In the genomic region with DNA sequence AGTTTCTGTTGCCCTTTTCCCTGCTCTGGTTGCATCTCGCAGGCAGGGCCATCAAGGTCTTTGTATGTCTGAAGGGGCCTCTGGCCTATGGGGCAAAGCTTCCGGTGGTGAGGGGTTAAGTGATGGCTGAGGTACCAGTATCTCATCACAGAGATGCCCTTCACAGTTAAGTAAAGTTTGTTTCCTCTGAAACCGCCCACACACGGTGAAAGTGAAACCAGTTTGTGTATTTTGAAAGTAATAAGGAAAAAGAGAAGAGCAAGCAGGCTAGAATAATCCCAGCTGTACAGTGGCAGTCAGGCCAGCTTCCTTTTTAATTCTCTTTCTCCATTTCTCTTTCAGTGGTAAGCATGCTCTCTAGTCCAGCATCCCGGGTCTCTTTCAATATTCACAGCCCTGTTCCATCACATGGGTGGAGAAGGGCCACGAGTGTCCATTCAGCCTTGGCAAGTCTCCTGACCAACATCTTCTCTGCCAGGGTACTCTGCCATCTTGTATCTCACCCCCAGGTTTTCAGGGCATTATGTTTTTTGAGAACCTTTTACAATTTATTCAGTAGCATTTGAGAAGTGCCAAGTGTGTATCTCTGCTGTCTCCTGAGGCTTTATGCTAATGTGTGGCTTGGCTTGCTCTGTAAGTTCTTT, we compare ENCODE assay signal across 11 mouse cellular contexts. TPM values are rescaled to one million over a fixed set of nuclear protein-coding genes. Genes with fewer than 3 reads are reported as not detected.
DNase-seq lines count a peak whose midpoint lies in the region; ATAC-seq and TF ChIP-seq lines count a peak whose summit lies in the region.
"Had no signal": no experiment of that assay in that cellular context is flagged by ENCODE, and none has a peak within 500 bp of the region (broad histone marks: within the 10 kb centered on the region; RNA-seq: fewer than 3 reads in every experiment).

No protein-coding gene starts in this region.

- ATAC-seq in heart, embryonic 16.5 days (replicated peaks; ENCODE audit: extremely low read depth, insufficient read depth, low FRiP score): no peak
- peak; percentile 62 for ATAC-seq in megakaryocyte progenitor cell, adult 5-6 weeks (replicated peaks; ENCODE audit: poor library complexity)

- no peak for TF ChIP-seq POLR2A in lung, adult 2 months (IDR thresholded peaks at IDR 0.05; ENCODE audit: borderline replicate concordance, extremely low read depth, low read depth, low read length)

- 31% methylated on average over 6 of the region's 6 CpGs for WGBS in lung, adult 2 months
- WGBS in heart, embryonic 16.5 days: 57% methylated on average over 6 of the region's 6 CpGs

- TF ChIP-seq CTCF in lung, adult 2 months (IDR thresholded peaks at IDR 0.05; ENCODE audit: insufficient read depth, low read length): no peak

- 0 out of 2 replicates have a peak overlapping the region, but pooled peaks have one; percentile 23 for H3K27ac ChIP-seq in heart, embryonic 16.5 days (ENCODE audit: low read length)
- H3K27ac ChIP-seq: embryonic facial prominence, embryonic 10.5 days had no signal

- H3K4me2 ChIP-seq in heart, embryonic 16.5 days (ENCODE audit: low read depth, low read length): no peak overlapping the region

- 0 out of 2 replicates have a peak, but pooled peaks cover 2% of the 10 kb centered on the region for H3K4me1 ChIP-seq in lung, adult 2 months (ENCODE audit: control insufficient read depth, insufficient read depth, low read length)
- H3K4me1 ChIP-seq in heart, embryonic 16.5 days (ENCODE audit: control insufficient read depth, insufficient read depth, low read length): no peaks in the 10 kb centered on the region
- H3K4me1 ChIP-seq: embryonic facial prominence, embryonic 10.5 days had no signal

- H3K4me3 ChIP-seq in lung, adult 2 months (replicated peaks; ENCODE audit: extremely low read depth, low read depth, low read length): no peak overlapping the region
- H3K4me3 ChIP-seq in heart, embryonic 16.5 days (ENCODE audit: low read length): no peak overlapping the region
- H3K4me3 ChIP-seq: embryonic facial prominence, embryonic 10.5 days had no signal

- no peaks in the 10 kb centered on the region for H3K27me3 ChIP-seq in heart, embryonic 16.5 days (ENCODE audit: control insufficient read depth, insufficient read depth, low read length)

- no peaks in the 10 kb centered on the region for H3K9me3 ChIP-seq in heart, embryonic 16.5 days (replicated peaks; ENCODE audit: control insufficient read depth, low read length)
- H3K9me3 ChIP-seq: embryonic facial prominence, embryonic 10.5 days had no signal

- peak; percentile 22 to 30 for DNase-seq in lung, adult 18-20 months
- DNase-seq in lung, adult 2 months: no peak
- peak; percentile 15 to 27 for DNase-seq in thymus, postnatal 36 days
- DNase-seq in left cerebral cortex, adult 18-20 months (ENCODE audit: low spot score in 2 of 2): no peak
- DNase-seq in urinary bladder, postnatal 25 days (ENCODE audit: low spot score): no peak
- DNase-seq in right cerebral cortex, postnatal 36 days (ENCODE audit: low spot score in 2 of 2): no peak

- H3K36me3 ChIP-seq in heart, embryonic 16.5 days (ENCODE audit: control insufficient read depth, insufficient read depth): no peaks in the 10 kb centered on the region
- H3K36me3 ChIP-seq: embryonic facial prominence, embryonic 10.5 days had no signal

- no peak overlapping the region for H3K9ac ChIP-seq in heart, embryonic 16.5 days (ENCODE audit: low read length)

RNA-seq across cellular contexts. Expression of a gene that starts 2.0 kb away (rescaled TPM):
- not detected in 2 replicates for polyA plus RNA-seq in lung, adult 2 months (2012; rRNA removed)
- 0.44 and 0.51 TPM in 2 replicates for polyA plus RNA-seq in heart, embryonic 16.5 days (2015; fragmentation: Nextera tagmentation; extraction: Ambion mirVana)
- not detected in 2 replicates for total RNA-seq in megakaryocyte progenitor cell, adult 5-6 weeks (2015)
- not detected in 2 replicates for total RNA-seq in megakaryocyte progenitor cell, adult 5-6 weeks (2017)
- total RNA-seq in left cerebral cortex, adult 18-20 months (2021): not detected
- total RNA-seq: layer of hippocampus, postnatal 25 days had no signal
- polyA plus RNA-seq: embryonic facial prominence, embryonic 10.5 days; heart, embryonic 14.5 days had no signal

RNA-seq across cellular contexts. Expression of a gene that starts 19.6 kb away (rescaled TPM):
- polyA plus RNA-seq in lung, adult 2 months (2012; rRNA removed): 0.06 and 0.51 TPM in 2 replicates
- 0.37 TPM in 1 of 2 replicates, not detected in the other for polyA plus RNA-seq in heart, embryonic 16.5 days (2015; fragmentation: Nextera tagmentation; extraction: Ambion mirVana)
- not detected in 2 replicates for total RNA-seq in megakaryocyte progenitor cell, adult 5-6 weeks (2015)
- not detected in 2 replicates for total RNA-seq in megakaryocyte progenitor cell, adult 5-6 weeks (2017)
- not detected for total RNA-seq in left cerebral cortex, adult 18-20 months (2021)
- total RNA-seq: layer of hippocampus, postnatal 25 days had no signal
- polyA plus RNA-seq: embryonic facial prominence, embryonic 10.5 days; heart, embryonic 14.5 days had no signal

RNA-seq across cellular contexts. Expression of a gene that starts 35.5 kb away (rescaled TPM):
- polyA plus RNA-seq in lung, adult 2 months (2012; rRNA removed): not detected in 2 replicates
- polyA plus RNA-seq in heart, embryonic 16.5 days (2015; fragmentation: Nextera tagmentation; extraction: Ambion mirVana): not detected in 2 replicates
- not detected in 2 replicates for total RNA-seq in megakaryocyte progenitor cell, adult 5-6 weeks (2015)
- 0.71 TPM in 1 of 2 replicates, not detected in the other for total RNA-seq in megakaryocyte progenitor cell, adult 5-6 weeks (2017)
- not detected for total RNA-seq in left cerebral cortex, adult 18-20 months (2021)
- total RNA-seq: layer of hippocampus, postnatal 25 days had no signal
- polyA plus RNA-seq: embryonic facial prominence, embryonic 10.5 days; heart, embryonic 14.5 days had no signal

RNA-seq across cellular contexts. Expression of a gene that starts 43.8 kb away (rescaled TPM):
- polyA plus RNA-seq in lung, adult 2 months (2012; rRNA removed): 5.8 and 6.4 TPM in 2 replicates
- polyA plus RNA-seq in heart, embryonic 16.5 days (2015; fragmentation: Nextera tagmentation; extraction: Ambion mirVana): 2.3 and 3.7 TPM in 2 replicates
- total RNA-seq in megakaryocyte progenitor cell, adult 5-6 weeks (2015): 0.44 and 0.59 TPM in 2 replicates
- total RNA-seq in megakaryocyte progenitor cell, adult 5-6 weeks (2017): 0.29 TPM in 1 of 2 replicates, not detected in the other
- total RNA-seq in left cerebral cortex, adult 18-20 months (2021): 1 to 10 TPM; 1.1 to 2.2 TPM
- total RNA-seq: layer of hippocampus, postnatal 25 days had no signal
- polyA plus RNA-seq: embryonic facial prominence, embryonic 10.5 days; heart, embryonic 14.5 days had no signal

Comparison
In these comparisons a context has a peak if more than half of its experiments do, and no peak if none do; other contexts are left out.
1. DNase-seq: peak in lung, adult 18-20 months (2 of 2) and thymus, postnatal 36 days (2 of 2); none in lung, adult 2 months (single experiment), left cerebral cortex, adult 18-20 months (0 of 2), urinary bladder, postnatal 25 days (single experiment) and right cerebral cortex, postnatal 36 days (0 of 2).